ENCODE assay signal across 8 mouse cellular contexts in genomic region chr12:24974446-24975114, GRCm38 (mm10). TPM values are rescaled to one million over a fixed set of nuclear protein-coding genes. Genes with fewer than 3 reads are reported as not detected.
A peak's percentile ranks its signal among the peaks of the same experiment; 100 is the strongest.
DNase-seq lines count a peak whose midpoint lies in the region; ATAC-seq and TF ChIP-seq lines count a peak whose summit lies in the region.

Kidins220 (plus strand) TSS chr12:24974925.

- H3K4me2 ChIP-seq in heart, embryonic 15.5 days, result peak within 1 kb of the TSS; percentile 71
- H3K4me2 ChIP-seq in liver, embryonic 14.5 days (ENCODE audit: low read depth), result peak within 1 kb of the TSS; percentile 90
- peak within 1 kb of the TSS; percentile 57 for H3K4me2 ChIP-seq in neural tube, embryonic 11.5 days (ENCODE audit: low read depth)
- H3K4me2 ChIP-seq in stomach, postnatal 0 days (replicated peaks; ENCODE audit: low read depth), result peak within 1 kb of the TSS; percentile 71

- H3K27ac ChIP-seq in forebrain, embryonic 10.5 days, result peak within 1 kb of the TSS; percentile 85
- peak within 1 kb of the TSS; percentile 96 for H3K27ac ChIP-seq in heart, embryonic 15.5 days
- H3K27ac ChIP-seq in liver, embryonic 14.5 days, result peak within 1 kb of the TSS; percentile 85
- H3K27ac ChIP-seq in neural tube, embryonic 11.5 days (ENCODE audit: low read depth, low read length), result peak within 1 kb of the TSS; percentile 82
- H3K27ac ChIP-seq in stomach, postnatal 0 days (replicated peaks), result peak within 1 kb of the TSS; percentile 93

- H3K36me3 ChIP-seq in forebrain, embryonic 10.5 days (replicated peaks), result no peaks in the 10 kb centered on the region
- no peaks in the 10 kb centered on the region for H3K36me3 ChIP-seq in heart, embryonic 15.5 days
- no peaks in the 10 kb centered on the region for H3K36me3 ChIP-seq in liver, embryonic 14.5 days (replicated peaks; ENCODE audit: control insufficient read depth, insufficient read depth, low read depth)
- H3K36me3 ChIP-seq in neural tube, embryonic 11.5 days (ENCODE audit: control insufficient read depth, insufficient read depth, low read length), result no peaks in the 10 kb centered on the region
- H3K36me3 ChIP-seq in stomach, postnatal 0 days (ENCODE audit: control insufficient read depth, insufficient read depth, low read length), result no peaks in the 10 kb centered on the region

- peak; percentile 87 for ATAC-seq in CD4-positive, CD25-positive, alpha-beta regulatory T cell, adult 4 months
- peak; percentile 89 for ATAC-seq in heart, embryonic 15.5 days (replicated peaks; ENCODE audit: insufficient number of reproducible peaks, insufficient read depth, low FRiP score, low read depth)
- peak; percentile 85 for ATAC-seq in liver, embryonic 14.5 days (ENCODE audit: insufficient read depth)
- peak; percentile 93 for ATAC-seq in neural tube, embryonic 11.5 days (ENCODE audit: insufficient read depth, low FRiP score, low TSS enrichment)
- peak; percentile 95 for ATAC-seq in stomach, postnatal 0 days (ENCODE audit: low FRiP score, low TSS enrichment)

- 0 out of 2 replicates have a peak, but pooled peaks cover 5% of the 10 kb centered on the region for H3K27me3 ChIP-seq in forebrain, embryonic 10.5 days (ENCODE audit: poor library complexity, severe bottlenecking)
- H3K27me3 ChIP-seq in heart, embryonic 15.5 days, result no peaks in the 10 kb centered on the region
- no peaks in the 10 kb centered on the region for H3K27me3 ChIP-seq in liver, embryonic 14.5 days (ENCODE audit: control insufficient read depth, insufficient read depth, low read length)
- no peaks in the 10 kb centered on the region for H3K27me3 ChIP-seq in neural tube, embryonic 11.5 days (ENCODE audit: control insufficient read depth, insufficient read depth, low read length)
- H3K27me3 ChIP-seq in stomach, postnatal 0 days (ENCODE audit: control insufficient read depth, insufficient read depth, low read length), result no peaks in the 10 kb centered on the region

- H3K9me3 ChIP-seq in forebrain, embryonic 10.5 days, result no peaks in the 10 kb centered on the region
- H3K9me3 ChIP-seq in heart, embryonic 15.5 days (replicated peaks), result no peaks in the 10 kb centered on the region
- H3K9me3 ChIP-seq in liver, embryonic 14.5 days (ENCODE audit: control insufficient read depth, low read length), result no peaks in the 10 kb centered on the region
- H3K9me3 ChIP-seq in neural tube, embryonic 11.5 days (ENCODE audit: control insufficient read depth, low read length), result no peaks in the 10 kb centered on the region
- H3K9me3 ChIP-seq in stomach, postnatal 0 days (ENCODE audit: control insufficient read depth, low read length), result no peaks in the 10 kb centered on the region

- 15% methylated on average over 28 of the region's 29 CpGs for WGBS in forebrain, embryonic 10.5 days
- 16% methylated on average over 29 of the region's 29 CpGs for WGBS in heart, embryonic 15.5 days
- 13% methylated on average over 29 of the region's 29 CpGs for WGBS in liver, embryonic 14.5 days (ENCODE audit: insufficient replicate concordance)
- WGBS in neural tube, embryonic 11.5 days, result 16% methylated on average over 29 of the region's 29 CpGs
- 15% methylated on average over 28 of the region's 29 CpGs for WGBS in stomach, postnatal 0 days

- peak; percentile 87 for DNase-seq in c-Kit-negative CD71-positive TER-119-positive erythroid progenitor cells, embryonic 14.5 days (ENCODE audit: low read depth, low spot score)
- peak; percentile 93 for DNase-seq in forebrain, embryonic 10.5 days (ENCODE audit: extremely low spot score, low spot score)
- DNase-seq in kidney, postnatal 25 days, result peak; percentile 97 to 99
- DNase-seq in liver, embryonic 14.5 days (ENCODE audit: low read depth in 3 of 3, low spot score in 3 of 3), result peak; percentile 77 to 88 (median 78)
- DNase-seq in neural tube, embryonic 11.5 days (ENCODE audit: low spot score), result peak; percentile 96
- DNase-seq in stomach, postnatal 0 days (ENCODE audit: low spot score), result peak; percentile 97

- peak; percentile 58 for TF ChIP-seq CTCF in liver, embryonic 14.5 days (IDR thresholded peaks at IDR 0.05; ENCODE audit: low read depth)
- TF ChIP-seq CTCF in stomach, postnatal 0 days (IDR thresholded peaks at IDR 0.05; ENCODE audit: low read depth), result peak; percentile 54

- peak within 1 kb of the TSS; percentile 79 for H3K9ac ChIP-seq in heart, embryonic 15.5 days
- H3K9ac ChIP-seq in liver, embryonic 14.5 days (replicated peaks), result peak within 1 kb of the TSS; percentile 84
- H3K9ac ChIP-seq in neural tube, embryonic 11.5 days (ENCODE audit: low read length), result peak within 1 kb of the TSS; percentile 78
- peak within 1 kb of the TSS; percentile 73 for H3K9ac ChIP-seq in stomach, postnatal 0 days (ENCODE audit: low read length)

- TF ChIP-seq EP300 in liver, embryonic 14.5 days (IDR thresholded peaks at IDR 0.05; ENCODE audit: low read depth), result no peak
- no peak for TF ChIP-seq EP300 in stomach, postnatal 0 days (optimal IDR thresholded peaks at IDR 0.05)

- peaks cover 11% of the 10 kb centered on the region for H3K4me1 ChIP-seq in forebrain, embryonic 10.5 days
- H3K4me1 ChIP-seq in heart, embryonic 15.5 days (replicated peaks), result peaks cover 38% of the 10 kb centered on the region
- peaks cover 18 to 21% of the 10 kb centered on the region in 2 experiments for H3K4me1 ChIP-seq in liver, embryonic 14.5 days (replicated peaks; ENCODE audit: control insufficient read depth in 2 of 2, insufficient read depth in 2 of 2, low read length in 1 of 2)
- H3K4me1 ChIP-seq in neural tube, embryonic 11.5 days (ENCODE audit: control insufficient read depth, insufficient read depth, low read length), result no peaks in the 10 kb centered on the region; the same call in 1 of the 2 replicates
- 0 out of 2 replicates have a peak, but pooled peaks cover 2% of the 10 kb centered on the region for H3K4me1 ChIP-seq in stomach, postnatal 0 days (replicated peaks; ENCODE audit: control insufficient read depth, insufficient read depth)

- peak within 1 kb of the TSS; percentile 86 for H3K4me3 ChIP-seq in forebrain, embryonic 10.5 days
- peak within 1 kb of the TSS; percentile 86 for H3K4me3 ChIP-seq in heart, embryonic 15.5 days
- peak within 1 kb of the TSS; percentile 87 to 92 for H3K4me3 ChIP-seq in liver, embryonic 14.5 days (ENCODE audit: insufficient read depth in 1 of 2, low read depth in 2 of 2, low read length in 2 of 2)
- H3K4me3 ChIP-seq in neural tube, embryonic 11.5 days (ENCODE audit: low read depth, low read length), result peak within 1 kb of the TSS; percentile 81
- H3K4me3 ChIP-seq in stomach, postnatal 0 days (ENCODE audit: low read depth, low read length), result peak within 1 kb of the TSS; percentile 87

RNA-seq across cellular contexts. Expression of gene Kidins220, which starts in this region (rescaled TPM):
- 10 to 100 TPM; 14.1 to 19.3 TPM for polyA plus RNA-seq in CD4-positive, CD25-positive, alpha-beta regulatory T cell, adult 4 months (2017; shearing (Covaris generic))
- 17.2 and 20.0 TPM in 2 replicates for polyA plus RNA-seq in forebrain, embryonic 10.5 days (2016; fragmentation: Nextera tagmentation; extraction: Ambion mirVana)
- 31.0 and 33.2 TPM in 2 replicates for polyA plus RNA-seq in heart, embryonic 15.5 days (2015; fragmentation: Nextera tagmentation; extraction: Ambion mirVana)
- 7.1 and 9.4 TPM in 2 replicates for polyA plus RNA-seq in liver, embryonic 14.5 days (2012; rRNA removed)
- polyA plus RNA-seq in liver, embryonic 14.5 days (2014; fragmentation: Nextera tagmentation; extraction: Ambion mirVana), result 7.9 and 9.4 TPM in 2 replicates
- polyA plus RNA-seq in neural tube, embryonic 11.5 days (2014; fragmentation: Nextera tagmentation; extraction: Ambion mirVana), result 58.1 and 64.0 TPM in 2 replicates
- 9.1 and 9.9 TPM in 2 replicates for polyA plus RNA-seq in stomach, postnatal 0 days (2015; fragmentation: Nextera tagmentation; extraction: Ambion mirVana)

Comparison
In these comparisons a context has a peak if more than half of its experiments do, and no peak if none do; other contexts are left out.
1. Peak in every context shown above with its lines: DNase-seq, ATAC-seq, H3K4me3 ChIP-seq and H3K27ac ChIP-seq.